Mouse (Mus musculus) embryonic facial prominence, embryonic 12.5 days (tissue): ENCODE data around the gene Kcnj12. TPM values are rescaled to one million over a fixed set of nuclear protein-coding genes. Genes with fewer than 3 reads are reported as not detected.

ENCODE experiments used
- ATAC-seq: fragments of 200-750 bp; cut with Nextera tagmentation; 2 replicates; pipeline ENCODE4 v1.8.0; 2017; ENCODE audit not compliant: insufficient number of reproducible peaks, insufficient read depth, low FRiP score, low TSS enrichment
- H3K27ac ChIP-seq: fragments of 300-500 bp; sonication (generic); 2 replicates; pipeline ENCODE4 v1.5.1; 2016; ENCODE audit warnings: mild to moderate bottlenecking
- H3K27me3 ChIP-seq: fragments of 300-500 bp; sonication (generic); 2 replicates; pipeline ENCODE4 v1.6.1; 2016; ENCODE audit warnings: mild to moderate bottlenecking, moderate library complexity
- H3K36me3 ChIP-seq: fragments of 300-500 bp; sonication (generic); 2 replicates; pipeline ENCODE4 v1.6.1; 2016; ENCODE audit warnings: mild to moderate bottlenecking
- H3K4me1 ChIP-seq: fragments of 300-500 bp; sonication (generic); 2 replicates; pipeline ENCODE4 v1.6.1; 2016
- H3K4me2 ChIP-seq: fragments of 300-500 bp; sonication (generic); replicated peaks from 2 replicates; pipeline ENCODE4 v1.6.1; 2016; ENCODE audit warnings: mild to moderate bottlenecking, moderate library complexity
- H3K4me3 ChIP-seq: fragments of 300-500 bp; sonication (generic); 2 replicates; pipeline ENCODE4 v1.5.1; 2016; ENCODE audit warnings: mild to moderate bottlenecking
- H3K9ac ChIP-seq: fragments of 300-500 bp; sonication (generic); 2 replicates; pipeline ENCODE4 v1.6.1; 2016; ENCODE audit warnings: mild to moderate bottlenecking, moderate library complexity
- H3K9me3 ChIP-seq: fragments of 300-500 bp; sonication (generic); 2 replicates; pipeline ENCODE4 v1.6.1; 2016; ENCODE audit warnings: mild to moderate bottlenecking, moderate library complexity
- WGBS: fragments of 180-500 bp; shearing (Covaris S2); methylation state at CpG from one replicate; pipeline ENCODE4 v1.1.7; 2016; 5-methylcytosine and 5-hydroxymethylcytosine counted together
- polyA plus RNA-seq: library from polyadenylated mRNA; unstranded; fragments of >200 nt; fragmentation: Nextera tagmentation; extraction: Ambion mirVana; gene quantifications from 2 replicates; pipeline ENCODE4 v1.2.1, GENCODE M21; 2016

Gene Kcnj12
- polyA plus RNA-seq, 1 experiment from 2014 or later = 3.9 TPM

DNA sequence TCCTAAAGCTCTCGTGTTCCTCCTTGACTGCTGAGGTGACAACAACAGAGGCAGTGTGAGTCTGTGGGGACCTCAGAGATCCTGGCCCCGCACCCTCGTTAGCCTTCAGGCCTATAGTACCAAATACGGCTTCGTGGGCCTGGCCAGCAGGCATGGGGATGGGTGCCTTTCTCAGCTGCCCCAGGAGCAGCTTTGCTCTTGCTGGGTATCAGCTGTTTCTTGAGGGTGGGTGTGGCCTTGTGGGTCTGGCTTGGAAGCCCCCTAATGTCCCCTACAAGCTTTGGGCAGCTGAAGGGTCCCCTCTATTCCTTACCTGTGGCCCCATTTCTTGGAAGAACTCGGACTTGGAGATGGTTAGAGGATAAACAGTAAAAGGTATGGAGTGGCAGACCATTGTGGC, 4.0 kb downstream of the Kcnj12 start:
- no peak for ATAC-seq
- Histone ChIP-seq H3K4me2 (no peak overlapping the region), H3K9me3 (no peaks in the 10 kb centered on the region), H3K27ac (no peak overlapping the region), H3K9ac (no peak overlapping the region), H3K4me3 (no peak overlapping the region), H3K4me1 (peaks cover 23% of the 10 kb centered on the region), H3K36me3 (no peaks in the 10 kb centered on the region), H3K27me3 (peaks cover 49% of the 10 kb centered on the region)
- WGBS = 80% methylated on average over 6 of the region's 6 CpGs

GRCm38 (mm10) chr11:61027160-61027559, 4.8 kb downstream of the Kcnj12 start:
- no peaks in the 10 kb centered on the region for H3K36me3 ChIP-seq
- no peak overlapping the region for H3K4me2 ChIP-seq
- WGBS = 91% methylated on average over 4 of the region's 4 CpGs
- H3K27me3 ChIP-seq = peaks cover 41% of the 10 kb centered on the region
- H3K9me3 ChIP-seq = no peaks in the 10 kb centered on the region
- peaks cover 20% of the 10 kb centered on the region for H3K4me1 ChIP-seq
- no peak for ATAC-seq
- H3K9ac ChIP-seq = no peak overlapping the region
- H3K27ac ChIP-seq = no peak overlapping the region
- H3K4me3 ChIP-seq = no peak overlapping the region

DNA sequence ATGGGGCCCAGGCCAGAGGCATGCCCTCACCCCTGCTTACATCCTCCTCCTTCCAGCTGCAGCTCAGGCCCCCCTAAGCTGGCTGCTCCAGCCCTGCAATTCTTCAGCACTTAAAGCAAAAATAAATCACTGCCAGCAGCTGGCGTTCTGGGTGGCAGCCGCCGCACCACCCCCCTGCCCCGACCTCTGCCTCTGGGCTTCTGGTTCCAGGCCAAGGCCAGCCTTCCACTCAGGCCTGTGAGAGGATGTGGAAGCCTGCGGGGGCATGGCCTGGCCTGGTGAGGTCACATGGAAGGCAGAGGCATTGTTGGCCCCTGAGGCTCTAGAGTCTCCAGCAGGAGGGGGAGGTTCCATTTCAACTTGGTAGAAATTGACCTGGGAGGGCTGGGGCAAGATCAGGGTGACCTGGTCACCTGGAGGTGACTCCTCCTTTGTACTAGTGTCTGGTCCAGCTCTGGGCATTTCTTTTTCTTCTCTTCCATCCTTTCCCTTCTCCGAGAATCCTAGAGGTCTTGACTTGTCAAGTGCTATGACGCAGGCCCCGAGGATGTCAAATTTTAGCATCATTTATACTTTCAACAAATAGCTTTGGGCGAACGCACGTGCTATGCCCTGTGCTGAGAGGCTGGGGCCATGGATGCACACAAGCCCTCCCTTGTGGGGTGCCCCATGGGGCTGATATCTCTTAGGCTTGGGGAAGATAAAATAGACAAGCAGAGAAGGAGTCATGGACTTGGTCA, 6.0 kb downstream of the Kcnj12 start:
- Histone ChIP-seq H3K4me2 (no peak overlapping the region), H3K9me3 (no peaks in the 10 kb centered on the region), H3K4me3 (no peak overlapping the region), H3K27ac (no peak overlapping the region), H3K36me3 (no peaks in the 10 kb centered on the region), H3K27me3 (peaks cover 29% of the 10 kb centered on the region), H3K4me1 (peaks cover 12% of the 10 kb centered on the region), H3K9ac (no peak overlapping the region)
- ATAC-seq = no peak
- 46% methylated on average over 11 of the region's 11 CpGs for WGBS

DNA sequence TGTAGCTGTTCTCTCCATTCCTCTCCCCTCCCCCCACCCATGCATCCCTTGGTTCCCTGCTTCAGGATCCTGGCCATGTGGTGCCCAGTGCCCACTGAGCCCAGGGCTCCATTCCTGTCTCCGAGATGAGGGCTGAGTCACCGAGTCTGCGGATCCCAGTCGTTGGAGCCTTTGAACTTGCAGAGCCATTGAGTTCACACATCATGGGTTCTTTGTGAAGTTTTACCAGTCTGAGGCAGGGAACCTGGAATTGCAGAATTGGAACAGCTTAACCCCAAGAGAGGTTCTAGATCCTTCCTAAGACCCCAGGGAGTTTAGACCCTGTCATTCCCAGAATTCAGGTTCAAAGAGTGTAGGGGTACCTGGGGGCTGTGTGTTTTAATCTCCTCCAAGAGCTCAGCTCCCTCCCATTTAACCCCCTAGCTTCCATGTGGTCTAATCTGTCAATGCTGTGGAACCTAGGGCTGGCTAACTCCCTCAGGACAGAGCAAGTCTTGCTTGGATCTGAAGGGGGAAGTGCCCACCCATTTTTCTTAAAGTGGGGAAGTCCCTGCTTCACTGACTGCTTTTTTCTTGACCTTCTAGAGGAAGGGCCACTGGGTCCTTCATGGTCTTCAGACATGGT, 6.9 kb downstream of the Kcnj12 start:
- Histone ChIP-seq H3K4me3 (no peak overlapping the region), H3K27ac (no peak overlapping the region), H3K4me1 (peaks cover 12% of the 10 kb centered on the region), H3K9me3 (no peaks in the 10 kb centered on the region), H3K4me2 (no peak overlapping the region), H3K27me3 (peaks cover 21% of the 10 kb centered on the region), H3K9ac (no peak overlapping the region), H3K36me3 (no peaks in the 10 kb centered on the region)
- ATAC-seq = no peak
- WGBS = 60% methylated on average over 4 of the region's 4 CpGs

- no peak for ATAC-seq
- Histone ChIP-seq H3K27ac (no peak overlapping the region), H3K36me3 (no peaks in the 10 kb centered on the region), H3K4me1 (peaks cover 7% of the 10 kb centered on the region; the same call in 1 of the 2 replicates), H3K4me2 (no peak overlapping the region), H3K9me3 (no peaks in the 10 kb centered on the region), H3K4me3 (no peak overlapping the region), H3K9ac (no peak overlapping the region), H3K27me3 (peaks cover 13% of the 10 kb centered on the region)
- WGBS = 85% methylated on average over 7 of the region's 7 CpGs
Measured at GRCm38 (mm10) chr11:61029864-61030595, 7.7 kb downstream of the Kcnj12 start.

DNA sequence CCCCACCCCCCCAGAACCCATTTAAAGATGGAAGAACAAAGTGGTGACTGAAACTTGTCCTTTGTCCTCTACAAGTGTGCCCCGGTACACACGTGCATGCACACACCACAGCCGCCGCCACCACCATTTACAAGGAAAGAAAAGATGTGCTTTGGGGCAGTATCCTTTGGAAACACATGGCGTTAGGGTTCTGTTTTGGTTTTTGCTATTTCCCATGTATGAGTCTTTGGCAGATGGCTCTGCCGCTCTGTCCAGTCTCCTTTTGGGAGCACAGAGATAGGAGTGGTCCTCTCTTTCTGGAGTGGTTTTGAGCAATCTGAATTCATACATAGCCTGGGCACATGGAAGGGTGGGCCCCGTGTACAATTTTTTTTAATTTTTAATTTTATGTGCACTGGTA, 8.8 kb downstream of the Kcnj12 start:
- no peak for ATAC-seq
- Histone ChIP-seq H3K27me3 (peaks cover 6% of the 10 kb centered on the region), H3K4me2 (no peak overlapping the region), H3K27ac (no peak overlapping the region), H3K9me3 (no peaks in the 10 kb centered on the region), H3K36me3 (no peaks in the 10 kb centered on the region), H3K4me3 (no peak overlapping the region), H3K9ac (no peak overlapping the region), H3K4me1 (peaks cover 6% of the 10 kb centered on the region; the same call in 1 of the 2 replicates)
- 91% methylated on average over 7 of the region's 7 CpGs for WGBS

DNA sequence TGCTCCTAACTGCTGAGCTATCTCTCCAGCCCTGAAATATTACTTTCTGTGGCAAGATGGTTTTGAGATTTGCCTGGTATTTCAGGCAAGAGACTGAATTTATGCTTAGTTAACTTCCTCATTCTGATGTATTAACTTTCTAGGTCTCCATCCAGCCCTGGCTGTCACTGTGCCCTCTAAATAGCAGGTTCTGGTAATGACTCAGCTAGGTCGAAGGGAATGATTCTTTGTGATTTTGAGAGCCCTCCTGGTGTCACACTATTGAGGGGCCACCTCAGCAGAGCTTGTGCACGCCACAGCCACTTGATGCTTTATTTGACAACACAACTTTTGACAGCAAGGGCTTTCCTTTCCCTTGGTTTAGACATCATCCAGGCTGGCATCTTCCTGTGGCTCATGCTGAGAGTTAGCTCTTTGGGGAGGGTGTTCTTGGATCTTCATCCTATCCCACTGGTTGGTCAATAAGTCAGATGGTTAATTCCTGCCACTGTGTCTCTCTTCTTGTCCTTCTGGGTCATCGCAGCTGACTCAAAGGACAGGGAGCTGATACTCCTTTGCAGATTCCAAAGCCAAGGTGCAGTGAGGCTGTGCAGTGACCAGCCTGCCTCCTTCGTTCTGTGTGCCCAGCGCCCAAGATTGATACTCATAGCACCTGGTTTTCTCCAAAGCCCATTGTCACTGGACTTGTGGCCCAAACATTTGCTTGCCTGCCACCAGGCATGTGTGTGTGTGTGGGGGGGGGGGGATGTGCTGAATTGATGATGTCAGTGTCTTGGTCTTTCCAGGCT, 9.5 kb downstream of the Kcnj12 start:
- Histone ChIP-seq H3K27ac (no peak overlapping the region), H3K9ac (no peak overlapping the region), H3K4me3 (no peak overlapping the region), H3K27me3 (peaks cover 3% of the 10 kb centered on the region; the same call in 1 of the 2 replicates), H3K4me2 (no peak overlapping the region), H3K36me3 (no peaks in the 10 kb centered on the region), H3K4me1 (peaks cover 6% of the 10 kb centered on the region; the same call in 1 of the 2 replicates), H3K9me3 (no peaks in the 10 kb centered on the region)
- WGBS = 85% methylated on average over 5 of the region's 5 CpGs
- no peak for ATAC-seq

GRCm38 (mm10) chr11:61032481-61032880, 10.1 kb downstream of the Kcnj12 start:
- Histone ChIP-seq H3K27ac (no peak overlapping the region), H3K4me1 (peaks cover 6% of the 10 kb centered on the region; the same call in 1 of the 2 replicates), H3K4me3 (no peak overlapping the region), H3K4me2 (no peak overlapping the region), H3K9ac (no peak overlapping the region), H3K27me3 (no peaks in the 10 kb centered on the region), H3K9me3 (no peaks in the 10 kb centered on the region), H3K36me3 (no peaks in the 10 kb centered on the region)
- 75% methylated on average over 7 of the region's 7 CpGs for WGBS
- no peak for ATAC-seq

DNA sequence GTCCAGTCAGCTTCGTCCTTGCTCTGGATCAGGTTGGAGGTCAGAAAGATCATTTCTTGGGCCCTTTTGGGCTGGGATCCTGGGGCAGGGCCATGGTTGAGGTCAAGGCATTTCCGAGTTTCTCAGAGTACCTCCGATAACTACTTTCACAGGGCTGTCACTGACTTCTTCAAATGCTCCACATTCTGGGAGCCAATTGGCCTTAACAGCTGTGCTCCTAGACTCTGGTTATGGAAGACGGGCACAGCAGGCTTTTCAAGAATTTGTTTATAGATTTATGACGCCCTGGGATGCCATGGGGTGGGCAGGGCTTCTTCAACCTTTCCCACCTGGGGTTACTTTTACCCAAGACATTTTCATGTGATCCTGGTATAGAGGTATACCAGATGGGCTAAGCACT, 10.8 kb downstream of the Kcnj12 start:
- no peak overlapping the region for H3K9ac ChIP-seq
- no peaks in the 10 kb centered on the region for H3K9me3 ChIP-seq
- no peak overlapping the region for H3K4me3 ChIP-seq
- 76% methylated on average over 5 of the region's 5 CpGs for WGBS
- ATAC-seq = no peak
- no peaks in the 10 kb centered on the region for H3K27me3 ChIP-seq
- peaks cover 3% of the 10 kb centered on the region; the same call in 1 of the 2 replicates for H3K4me1 ChIP-seq
- no peaks in the 10 kb centered on the region for H3K36me3 ChIP-seq
- no peak overlapping the region for H3K27ac ChIP-seq
- no peak overlapping the region for H3K4me2 ChIP-seq

DNA sequence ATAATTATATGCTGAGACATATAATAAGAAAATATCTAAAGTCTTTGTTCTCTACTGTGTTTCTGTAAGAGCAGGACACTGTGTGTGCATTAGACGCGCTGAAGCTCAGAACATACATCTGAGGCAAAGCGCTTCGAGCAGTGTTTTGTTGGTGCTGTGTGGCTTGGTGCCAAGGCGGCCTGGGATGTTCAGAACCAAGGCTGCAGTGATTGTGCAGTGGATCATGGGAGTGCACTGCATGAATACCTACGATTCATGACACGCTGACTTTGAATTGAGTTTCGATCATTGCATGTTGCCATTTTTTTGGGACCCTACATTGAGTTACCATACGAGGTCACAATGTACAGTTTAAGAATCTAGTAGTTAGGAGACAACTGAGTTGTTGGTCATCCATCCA, 14.3 kb downstream of the Kcnj12 start:
- 90% methylated on average over 9 of the region's 9 CpGs for WGBS
- no peak overlapping the region for H3K4me2 ChIP-seq
- no peaks in the 10 kb centered on the region for H3K4me1 ChIP-seq
- no peak overlapping the region for H3K9ac ChIP-seq
- H3K4me3 ChIP-seq = no peak overlapping the region
- no peaks in the 10 kb centered on the region for H3K27me3 ChIP-seq
- H3K9me3 ChIP-seq = no peaks in the 10 kb centered on the region
- no peak overlapping the region for H3K27ac ChIP-seq
- H3K36me3 ChIP-seq = no peaks in the 10 kb centered on the region
- no peak for ATAC-seq

GRCm38 (mm10) chr11:61038277-61038782, 16.0 kb downstream of the Kcnj12 start:
- Histone ChIP-seq H3K4me3 (no peak overlapping the region), H3K9me3 (no peaks in the 10 kb centered on the region), H3K27me3 (peaks cover under 1% of the 10 kb centered on the region; the same call in 1 of the 2 replicates), H3K36me3 (no peaks in the 10 kb centered on the region), H3K27ac (no peak overlapping the region), H3K4me2 (no peak overlapping the region), H3K4me1 (no peaks in the 10 kb centered on the region), H3K9ac (no peak overlapping the region)
- no peak for ATAC-seq
- 80% methylated on average over 9 of the region's 9 CpGs for WGBS
